Mouse (Mus musculus) intestine, postnatal 0 days (tissue): ENCODE measurements at regions not wholly inside any gene's neighbourhood (a gene's known extent, or its start where the extent isn't known, plus 50 kb on each side); places are given as distances from the start of the nearest gene placed in this dataset.

Experiments used
- ATAC-seq: fragments of 200-750 bp; cut with Nextera tagmentation; 2 replicates; pipeline ENCODE4 v1.8.0; 2017; ENCODE audit warnings: mild to moderate bottlenecking, moderate TSS enrichment, moderate library complexity
- H3K27ac ChIP-seq: fragments of 300-500 bp; sonication (generic); 2 replicates; pipeline ENCODE4 v1.5.1; 2014; ENCODE audit warnings: mild to moderate bottlenecking, low read depth, low read length, moderate library complexity
- H3K27me3 ChIP-seq: fragments of 300-500 bp; sonication (generic); replicated peaks from 2 replicates; pipeline ENCODE4 v1.6.1; 2014; ENCODE audit warnings: low read length, mixed read lengths; ENCODE audit not compliant: control insufficient read depth, insufficient read depth
- H3K36me3 ChIP-seq: fragments of 300-500 bp; sonication (generic); 2 replicates; pipeline ENCODE4 v1.6.1; 2014; ENCODE audit warnings: mild to moderate bottlenecking, moderate library complexity; ENCODE audit not compliant: control insufficient read depth, insufficient read depth
- H3K4me1 ChIP-seq: fragments of 300-500 bp; sonication (generic); replicated peaks from 2 replicates; pipeline ENCODE4 v1.6.1; 2014; ENCODE audit warnings: antibody characterized with exemption, low read length, mixed read lengths; ENCODE audit not compliant: control insufficient read depth, insufficient read depth
- H3K4me2 ChIP-seq: fragments of 300-500 bp; sonication (generic); replicated peaks from 2 replicates; pipeline ENCODE4 v1.6.1; 2014; ENCODE audit warnings: low read depth, mild to moderate bottlenecking, moderate library complexity
- H3K4me3 ChIP-seq: fragments of 300-500 bp; sonication (generic); 2 replicates; pipeline ENCODE4 v1.5.1; 2014; ENCODE audit warnings: low read depth, low read length
- H3K9ac ChIP-seq: fragments of 300-500 bp; sonication (generic); 2 replicates; pipeline ENCODE4 v1.6.1; 2014; ENCODE audit warnings: mild to moderate bottlenecking, low read depth, low read length
- H3K9me3 ChIP-seq: fragments of 300-500 bp; sonication (generic); 2 replicates; pipeline ENCODE4 v1.6.1; 2016; ENCODE audit warnings: mixed run types; ENCODE audit not compliant: control insufficient read depth
- CTCF ChIP-seq: sonication (generic); IDR thresholded peaks from 2 replicates; pipeline ENCODE4 v1.5.1; 2016; ENCODE audit warnings: low read depth, mild to moderate bottlenecking, control low read depth, antibody characterized with exemption, moderate library complexity
- WGBS: fragments of 180-500 bp; shearing (Covaris S2); extraction: QIAGEN DNeasy Blood & Tissue Kit; methylation state at CpG from one replicate; pipeline ENCODE4 v1.1.7; 2014; 5-methylcytosine and 5-hydroxymethylcytosine counted together

- no peak for TF ChIP-seq CTCF
- Histone ChIP-seq H3K4me3 (no peak overlapping the region), H3K9ac (no peak overlapping the region), H3K9me3 (no peaks in the 10 kb centered on the region), H3K27ac (no peak overlapping the region), H3K4me2 (no peak overlapping the region), H3K4me1 (no peaks in the 10 kb centered on the region), H3K36me3 (no peaks in the 10 kb centered on the region), H3K27me3 (no peaks in the 10 kb centered on the region)
- ATAC-seq: no peak
- 93% methylated on average over 12 of the region's 12 CpGs for WGBS
Observed at GRCm38 (mm10) chr5:97641646-97642045, 184.8 kb upstream of the Gk2 start.

DNA sequence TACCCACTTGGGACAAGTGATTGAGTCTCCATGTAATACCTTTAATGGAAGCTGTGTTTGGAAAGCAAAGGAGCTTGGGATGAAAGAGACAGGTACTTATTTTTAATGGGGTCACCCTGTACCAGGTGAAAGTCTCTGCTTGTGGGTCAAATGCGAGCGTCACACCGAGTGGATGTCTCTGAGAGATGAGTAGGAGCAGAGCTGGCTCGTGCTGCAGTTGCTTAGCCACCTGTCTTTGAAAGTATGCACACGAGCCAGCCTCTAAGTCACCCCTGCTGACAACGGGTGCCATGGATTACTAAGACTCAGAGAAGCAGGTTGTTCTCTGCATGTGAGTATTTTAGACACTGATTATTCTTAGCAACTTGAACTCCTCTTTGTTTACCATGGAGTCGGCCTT is 179.5 kb upstream of the Gk2 start:
- H3K4me1 ChIP-seq: no peaks in the 10 kb centered on the region
- no peaks in the 10 kb centered on the region for H3K27me3 ChIP-seq
- no peak overlapping the region for H3K4me3 ChIP-seq
- 68% methylated on average over 7 of the region's 7 CpGs for WGBS
- TF ChIP-seq CTCF: no peak
- no peaks in the 10 kb centered on the region for H3K9me3 ChIP-seq
- H3K27ac ChIP-seq: no peak overlapping the region
- no peak for ATAC-seq
- no peak overlapping the region for H3K4me2 ChIP-seq
- H3K9ac ChIP-seq: no peak overlapping the region
- no peaks in the 10 kb centered on the region for H3K36me3 ChIP-seq

- WGBS: 91% methylated on average over 6 of the region's 6 CpGs
- no peaks in the 10 kb centered on the region for H3K9me3 ChIP-seq
- no peak overlapping the region for H3K9ac ChIP-seq
- no peak for ATAC-seq
- TF ChIP-seq CTCF: no peak
- H3K27me3 ChIP-seq: no peaks in the 10 kb centered on the region
- H3K27ac ChIP-seq: no peak overlapping the region
- H3K4me2 ChIP-seq: no peak overlapping the region
- no peak overlapping the region for H3K4me3 ChIP-seq
- no peaks in the 10 kb centered on the region for H3K36me3 ChIP-seq
- no peaks in the 10 kb centered on the region for H3K4me1 ChIP-seq
Observed at GRCm38 (mm10) chr5:97633766-97634165, 176.9 kb upstream of the Gk2 start.

GRCm38 (mm10) chr5:97632791-97633190 is 176.0 kb upstream of the Gk2 start:
- ATAC-seq: no peak
- Histone ChIP-seq H3K9me3 (no peaks in the 10 kb centered on the region), H3K9ac (no peak overlapping the region), H3K4me2 (no peak overlapping the region), H3K36me3 (no peaks in the 10 kb centered on the region), H3K27ac (no peak overlapping the region), H3K27me3 (no peaks in the 10 kb centered on the region), H3K4me3 (no peak overlapping the region), H3K4me1 (no peaks in the 10 kb centered on the region)
- no peak for TF ChIP-seq CTCF
- WGBS: 81% methylated on average over 7 of the region's 7 CpGs

GRCm38 (mm10) chr5:97625200-97625599 is 168.4 kb upstream of the Gk2 start:
- whole genome bisulfite sequencing: 85% methylated on average over 3 of the region's 3 CpGs
- no peak for TF ChIP-seq CTCF
- ATAC-seq: no peak

DNA sequence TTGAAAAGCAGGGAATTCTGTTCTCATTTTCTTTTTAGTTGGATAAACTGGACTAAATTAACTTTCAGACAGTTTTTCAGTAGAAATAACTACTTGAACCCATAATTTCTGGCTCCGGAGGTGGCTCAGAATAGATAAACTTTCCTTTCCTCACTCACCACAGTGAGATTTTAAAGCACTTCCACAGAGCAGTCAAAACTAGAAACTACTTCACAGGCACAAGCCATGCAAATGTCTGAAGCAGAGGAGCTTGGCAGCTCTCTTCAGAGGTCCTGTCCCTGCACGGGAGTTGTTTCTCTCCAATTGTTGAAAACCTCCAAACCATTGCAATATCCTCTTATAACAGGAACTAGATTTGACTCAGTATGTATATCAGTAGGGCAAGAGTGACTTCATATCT is 163.1 kb upstream of the Gk2 start:
- no peaks in the 10 kb centered on the region for H3K36me3 ChIP-seq
- no peak overlapping the region for H3K4me3 ChIP-seq
- H3K27ac ChIP-seq: no peak overlapping the region
- WGBS: 83% methylated on average over 2 of the region's 2 CpGs
- H3K4me1 ChIP-seq: no peaks in the 10 kb centered on the region
- no peaks in the 10 kb centered on the region for H3K27me3 ChIP-seq
- no peak for TF ChIP-seq CTCF
- no peaks in the 10 kb centered on the region for H3K9me3 ChIP-seq
- H3K9ac ChIP-seq: no peak overlapping the region
- ATAC-seq: no peak
- no peak overlapping the region for H3K4me2 ChIP-seq

More at GRCm38 (mm10) chr5:97625200-97625599, 168.4 kb upstream of the Gk2 start:
- Histone ChIP-seq H3K9ac (no peak overlapping the region), H3K36me3 (no peaks in the 10 kb centered on the region), H3K4me1 (no peaks in the 10 kb centered on the region), H3K27me3 (no peaks in the 10 kb centered on the region), H3K4me3 (no peak overlapping the region), H3K4me2 (no peak overlapping the region), H3K9me3 (no peaks in the 10 kb centered on the region), H3K27ac (no peak overlapping the region)

DNA sequence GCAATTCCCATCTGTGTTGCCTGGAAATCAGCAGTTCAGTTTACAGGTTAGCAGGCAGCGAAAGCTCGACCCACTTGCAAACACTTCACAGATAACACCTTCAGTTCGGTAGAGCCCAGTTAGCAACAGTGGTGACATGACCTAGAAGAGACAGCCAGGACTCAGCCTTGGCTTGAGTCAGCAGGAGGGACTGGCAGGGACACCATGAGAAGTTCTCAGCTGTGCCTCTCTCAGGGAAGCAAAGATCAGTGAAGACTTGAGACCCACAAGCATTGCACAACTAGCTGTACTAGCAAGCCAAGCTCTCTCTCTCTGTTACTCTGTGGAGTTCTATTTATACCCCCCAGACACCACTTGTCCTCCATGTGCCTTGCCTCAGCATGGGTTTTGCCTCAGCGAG is 161.6 kb upstream of the Gk2 start:
- no peak overlapping the region for H3K27ac ChIP-seq
- WGBS: 79% methylated on average over 4 of the region's 4 CpGs
- H3K27me3 ChIP-seq: no peaks in the 10 kb centered on the region
- no peak overlapping the region for H3K9ac ChIP-seq
- no peaks in the 10 kb centered on the region for H3K9me3 ChIP-seq
- no peak overlapping the region for H3K4me3 ChIP-seq
- H3K4me1 ChIP-seq: no peaks in the 10 kb centered on the region
- no peak overlapping the region for H3K4me2 ChIP-seq
- ATAC-seq: no peak
- H3K36me3 ChIP-seq: no peaks in the 10 kb centered on the region
- TF ChIP-seq CTCF: no peak
